Mouse (Mus musculus) midbrain, embryonic 14.5 days (tissue): Measurements from ENCODE around the gene Vps54. TPM values are rescaled to one million over a fixed set of nuclear protein-coding genes. Genes with fewer than 3 reads are reported as not detected.
A peak's percentile ranks its signal among the peaks of the same experiment; 100 is the strongest.

Experiments
- ATAC-seq: fragments of 200-750 bp; cut with Nextera tagmentation; 2 replicates; pipeline ENCODE4 v1.8.0; 2017; ENCODE audit warnings: moderate number of reproducible peaks, moderate library complexity; ENCODE audit not compliant: low FRiP score, low TSS enrichment
- DNase-seq: peaks from one replicate; pipeline ENCODE4 v3.0.0-alpha.2; 2015
- H3K27ac ChIP-seq: fragments of 300-500 bp; sonication (generic); replicated peaks from 2 replicates; pipeline ENCODE4 v1.5.1; 2014; ENCODE audit warnings: mild to moderate bottlenecking, low read depth, low read length, moderate library complexity
- H3K27me3 ChIP-seq: fragments of 300-500 bp; sonication (generic); 2 replicates; pipeline ENCODE4 v1.6.1; 2014; ENCODE audit warnings: low read length, control low read depth, mixed read lengths; ENCODE audit not compliant: control insufficient read depth, insufficient read depth
- H3K36me3 ChIP-seq: fragments of 300-500 bp; sonication (generic); 2 replicates; pipeline ENCODE4 v1.6.1; 2014; ENCODE audit warnings: low read length, control low read depth; ENCODE audit not compliant: control insufficient read depth, insufficient read depth
- H3K4me1 ChIP-seq: fragments of 300-500 bp; sonication (generic); 2 replicates; pipeline ENCODE4 v1.6.1; 2014; ENCODE audit warnings: mild to moderate bottlenecking, antibody characterized with exemption, low read length, control low read depth; ENCODE audit not compliant: control insufficient read depth, insufficient read depth
- H3K4me2 ChIP-seq: fragments of 300-500 bp; sonication (generic); 2 replicates; pipeline ENCODE4 v1.6.1; 2014; ENCODE audit warnings: mild to moderate bottlenecking, low read length, moderate library complexity
- H3K4me3 ChIP-seq: fragments of 300-500 bp; sonication (generic); replicated peaks from 2 replicates; pipeline ENCODE4 v1.5.1; 2014; ENCODE audit warnings: low read depth, low read length
- H3K9ac ChIP-seq: fragments of 300-500 bp; sonication (generic); replicated peaks from 2 replicates; pipeline ENCODE4 v1.6.1; 2014; ENCODE audit warnings: mild to moderate bottlenecking, low read length, moderate library complexity
- H3K9me3 ChIP-seq: fragments of 300-500 bp; sonication (generic); 2 replicates; pipeline ENCODE4 v1.6.1; 2016; ENCODE audit warnings: low read length, control low read depth, mixed read lengths; ENCODE audit not compliant: control insufficient read depth
- WGBS: fragments of 180-500 bp; shearing (Covaris S2); extraction: QIAGEN DNeasy Blood & Tissue Kit; methylation state at CpG from one replicate; pipeline ENCODE4 v1.1.7; 2014; 5-methylcytosine and 5-hydroxymethylcytosine counted together
- polyA plus RNA-seq: library from polyadenylated mRNA; unstranded; fragments of >200 nt; fragmentation: Nextera tagmentation; extraction: Ambion mirVana; gene quantifications from 2 replicates; pipeline ENCODE4 v1.2.1, GENCODE M21; 2014

Vps54 gene
- polyA plus RNA-seq, 1 experiment from 2014 or later = 14.0 TPM

GRCm38 (mm10) chr11:21313922-21314657 is 75.0 kb downstream of the Vps54 start:
- Histone ChIP-seq H3K27me3 (no peaks in the 10 kb centered on the region), H3K4me1 (no peaks in the 10 kb centered on the region), H3K27ac (no peak overlapping the region), H3K4me3 (no peak overlapping the region), H3K4me2 (no peak overlapping the region), H3K9me3 (no peaks in the 10 kb centered on the region), H3K36me3 (peaks cover 48% of the 10 kb centered on the region), H3K9ac (no peak overlapping the region)
- no peak for ATAC-seq
- DNase-seq = no peak
- 92% methylated on average over 9 of the region's 9 CpGs for WGBS

DNA sequence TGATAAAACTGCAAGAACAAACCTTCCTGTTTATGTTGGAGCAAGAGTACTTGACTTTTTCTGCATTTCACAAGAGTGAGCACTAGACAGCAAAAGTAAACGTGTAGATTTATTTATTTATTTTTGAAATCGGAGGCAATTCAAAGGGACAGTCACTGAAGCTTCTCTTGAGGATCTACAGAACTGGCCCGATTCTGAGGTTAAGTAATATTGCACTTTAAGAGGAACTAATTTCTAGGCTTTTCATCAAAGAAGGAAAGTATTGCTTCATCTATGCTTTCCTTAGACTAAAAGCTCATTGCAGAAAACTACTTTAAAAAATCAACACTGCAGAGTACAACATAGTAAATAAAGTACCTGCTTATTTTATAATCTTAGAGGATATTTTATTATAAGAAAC is 82.5 kb downstream of the Vps54 start:
- Histone ChIP-seq H3K4me3 (no peak overlapping the region), H3K27me3 (no peaks in the 10 kb centered on the region), H3K36me3 (peaks cover 29% of the 10 kb centered on the region), H3K4me2 (no peak overlapping the region), H3K27ac (no peak overlapping the region), H3K4me1 (no peaks in the 10 kb centered on the region), H3K9me3 (no peaks in the 10 kb centered on the region), H3K9ac (no peak overlapping the region)
- no peak for DNase-seq
- no peak for ATAC-seq
- WGBS = 91% methylated on average over 3 of the region's 3 CpGs

DNA sequence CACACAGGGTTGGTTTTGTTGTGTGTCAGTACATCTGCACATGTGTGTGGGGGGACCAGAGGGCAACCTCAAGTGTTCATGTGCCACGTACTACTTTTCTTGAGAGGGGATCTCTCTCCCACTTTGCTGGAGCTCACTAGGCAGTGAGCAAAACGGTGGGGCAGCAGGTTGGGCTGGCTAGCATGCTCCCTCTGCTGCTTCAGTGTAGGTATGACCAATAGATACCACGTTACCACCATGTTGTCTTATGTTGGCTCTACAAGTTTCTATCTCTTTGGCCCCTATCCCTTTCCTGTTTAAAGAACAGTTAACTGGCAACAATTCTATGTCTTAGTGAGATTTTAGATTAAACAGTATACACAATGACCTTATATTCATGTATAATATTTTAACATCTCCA is 83.3 kb downstream of the Vps54 start:
- 80% methylated on average over 3 of the region's 3 CpGs for WGBS
- no peaks in the 10 kb centered on the region for H3K27me3 ChIP-seq
- H3K9me3 ChIP-seq = no peaks in the 10 kb centered on the region
- H3K4me3 ChIP-seq = no peak overlapping the region
- DNase-seq (no peak), ATAC-seq (no peak)
- H3K4me1 ChIP-seq = no peaks in the 10 kb centered on the region
- H3K9ac ChIP-seq = no peak overlapping the region
- no peak overlapping the region for H3K4me2 ChIP-seq
- no peak overlapping the region for H3K27ac ChIP-seq
- H3K36me3 ChIP-seq = peaks cover 29% of the 10 kb centered on the region

DNA sequence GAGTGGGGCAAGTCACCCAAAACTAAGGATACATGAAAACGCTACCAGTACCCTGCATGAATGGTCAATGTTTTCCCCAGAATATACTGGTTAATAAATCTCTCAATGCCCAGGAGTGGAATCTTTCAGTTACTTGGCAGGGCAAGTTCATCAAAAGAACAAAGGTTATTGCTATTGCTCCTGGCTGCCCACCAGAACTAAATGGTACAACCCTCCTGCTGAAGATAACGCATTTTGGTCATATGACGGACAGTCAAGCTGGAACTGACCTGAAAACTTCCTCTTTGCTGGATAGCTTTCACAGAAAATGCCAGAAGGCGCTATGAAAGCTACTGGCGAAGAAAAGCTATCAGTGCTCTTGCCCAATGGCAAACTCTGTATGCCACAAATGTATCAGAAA is 86.7 kb downstream of the Vps54 start:
- no peak overlapping the region for H3K4me2 ChIP-seq
- H3K4me3 ChIP-seq = no peak overlapping the region
- no peak overlapping the region for H3K27ac ChIP-seq
- peaks cover 35% of the 10 kb centered on the region for H3K36me3 ChIP-seq
- no peaks in the 10 kb centered on the region for H3K4me1 ChIP-seq
- no peak overlapping the region for H3K9ac ChIP-seq
- ATAC-seq = no peak
- no peak for DNase-seq
- no peaks in the 10 kb centered on the region for H3K27me3 ChIP-seq
- WGBS = 97% methylated on average over 5 of the region's 5 CpGs
- no peaks in the 10 kb centered on the region for H3K9me3 ChIP-seq

- ATAC-seq = no peak
These were observed 87.7 kb downstream of the Vps54 start for GRCm38 (mm10) chr11:21326770-21327169.

DNA sequence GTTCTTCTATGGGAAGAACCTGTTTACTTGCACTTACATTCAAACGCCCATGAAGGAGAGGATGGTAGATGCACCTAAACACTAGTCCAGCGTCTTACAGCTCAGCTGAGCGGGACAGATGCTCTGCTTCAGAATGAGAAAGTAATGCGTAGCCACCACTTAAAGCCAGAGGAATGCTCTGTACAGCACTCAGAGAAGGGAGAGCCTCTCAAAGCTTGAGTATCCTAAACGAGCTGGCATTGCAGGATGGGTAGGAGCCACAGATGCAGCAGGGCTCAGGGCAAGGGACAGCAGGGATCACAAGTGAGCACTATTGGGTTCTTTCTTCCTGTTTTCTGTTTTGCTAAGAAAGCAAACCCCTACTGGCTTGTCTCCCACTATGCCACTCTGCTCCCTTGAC is 88.4 kb downstream of the Vps54 start:
- H3K4me1 ChIP-seq = no peaks in the 10 kb centered on the region
- no peak overlapping the region for H3K4me3 ChIP-seq
- no peak for DNase-seq
- H3K9ac ChIP-seq = no peak overlapping the region
- peaks cover 32% of the 10 kb centered on the region for H3K36me3 ChIP-seq
- no peaks in the 10 kb centered on the region for H3K27me3 ChIP-seq
- H3K9me3 ChIP-seq = no peaks in the 10 kb centered on the region
- no peak overlapping the region for H3K27ac ChIP-seq
- WGBS = 98% methylated on average over 5 of the region's 5 CpGs
- no peak overlapping the region for H3K4me2 ChIP-seq
- ATAC-seq = no peak

More at GRCm38 (mm10) chr11:21326770-21327169, 87.7 kb downstream of the Vps54 start:
- no peaks in the 10 kb centered on the region for H3K27me3 ChIP-seq
- peaks cover 32% of the 10 kb centered on the region for H3K36me3 ChIP-seq
- no peak overlapping the region for H3K4me3 ChIP-seq
- no peak overlapping the region for H3K9ac ChIP-seq
- DNase-seq = peak; percentile 13
- H3K4me2 ChIP-seq = no peak overlapping the region
- 69% methylated on average over 2 of the region's 2 CpGs for WGBS
- H3K27ac ChIP-seq = no peak overlapping the region
- no peaks in the 10 kb centered on the region for H3K4me1 ChIP-seq
- no peaks in the 10 kb centered on the region for H3K9me3 ChIP-seq

DNA sequence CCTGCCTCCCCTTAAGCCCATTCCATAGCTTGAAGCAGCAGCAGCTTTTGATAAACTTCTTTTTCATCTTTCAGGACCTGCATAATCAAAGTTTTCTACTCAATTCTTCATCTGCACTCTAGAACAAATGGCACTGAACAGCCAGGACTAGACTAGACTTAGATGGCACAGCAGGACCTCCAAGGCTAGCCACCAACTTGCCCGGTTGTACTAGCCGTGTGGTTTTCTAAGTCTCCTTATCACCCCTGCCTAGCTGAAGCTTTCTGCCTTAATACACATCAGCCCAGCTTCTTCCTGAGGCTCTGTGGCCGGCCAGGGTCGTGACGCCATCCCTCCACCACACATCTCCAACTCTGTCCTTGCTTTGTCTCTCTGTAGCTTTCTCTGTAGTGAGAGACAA is 89.1 kb downstream of the Vps54 start:
- Histone ChIP-seq H3K27ac (no peak overlapping the region), H3K4me1 (no peaks in the 10 kb centered on the region), H3K36me3 (peaks cover 35% of the 10 kb centered on the region), H3K27me3 (no peaks in the 10 kb centered on the region), H3K4me3 (no peak overlapping the region), H3K4me2 (no peak overlapping the region), H3K9me3 (no peaks in the 10 kb centered on the region), H3K9ac (no peak overlapping the region)
- 90% methylated on average over 5 of the region's 5 CpGs for WGBS
- no peak for ATAC-seq
- no peak for DNase-seq

GRCm38 (mm10) chr11:21332639-21333295 is 93.7 kb downstream of the Vps54 start:
- ATAC-seq (no peak), DNase-seq (no peak)
- Histone ChIP-seq H3K27me3 (no peaks in the 10 kb centered on the region), H3K4me2 (no peak overlapping the region), H3K4me1 (no peaks in the 10 kb centered on the region), H3K9ac (no peak overlapping the region), H3K9me3 (no peaks in the 10 kb centered on the region), H3K4me3 (no peak overlapping the region), H3K27ac (no peak overlapping the region), H3K36me3 (peaks cover 34% of the 10 kb centered on the region)
- WGBS = 95% methylated on average over 5 of the region's 5 CpGs

GRCm38 (mm10) chr11:21337855-21338254 is 98.8 kb downstream of the Vps54 start:
- ATAC-seq = no peak
- Histone ChIP-seq H3K9me3 (no peaks in the 10 kb centered on the region), H3K9ac (no peak overlapping the region), H3K36me3 (peaks cover 3% of the 10 kb centered on the region; the same call in 1 of the 2 replicates), H3K4me2 (no peak overlapping the region), H3K27me3 (no peaks in the 10 kb centered on the region), H3K4me3 (no peak overlapping the region), H3K27ac (no peak overlapping the region), H3K4me1 (no peaks in the 10 kb centered on the region)
- WGBS = 98% methylated on average over 1 of the region's 1 CpGs
- no peak for DNase-seq
